Mouse (Mus musculus): Measurements from ENCODE around the gene Nmt1.

Gene Nmt1

GRCm38 (mm10) chr11:103106386-103106785 lies 78.4 kb downstream of the Nmt1 start:
- DNase-seq (ENCODE audit: low spot score), result no peak

- no peak for DNase-seq (ENCODE audit: low spot score)
These were observed 83.3 kb downstream of the Nmt1 start for GRCm38 (mm10) chr11:103111301-103111700.

DNA sequence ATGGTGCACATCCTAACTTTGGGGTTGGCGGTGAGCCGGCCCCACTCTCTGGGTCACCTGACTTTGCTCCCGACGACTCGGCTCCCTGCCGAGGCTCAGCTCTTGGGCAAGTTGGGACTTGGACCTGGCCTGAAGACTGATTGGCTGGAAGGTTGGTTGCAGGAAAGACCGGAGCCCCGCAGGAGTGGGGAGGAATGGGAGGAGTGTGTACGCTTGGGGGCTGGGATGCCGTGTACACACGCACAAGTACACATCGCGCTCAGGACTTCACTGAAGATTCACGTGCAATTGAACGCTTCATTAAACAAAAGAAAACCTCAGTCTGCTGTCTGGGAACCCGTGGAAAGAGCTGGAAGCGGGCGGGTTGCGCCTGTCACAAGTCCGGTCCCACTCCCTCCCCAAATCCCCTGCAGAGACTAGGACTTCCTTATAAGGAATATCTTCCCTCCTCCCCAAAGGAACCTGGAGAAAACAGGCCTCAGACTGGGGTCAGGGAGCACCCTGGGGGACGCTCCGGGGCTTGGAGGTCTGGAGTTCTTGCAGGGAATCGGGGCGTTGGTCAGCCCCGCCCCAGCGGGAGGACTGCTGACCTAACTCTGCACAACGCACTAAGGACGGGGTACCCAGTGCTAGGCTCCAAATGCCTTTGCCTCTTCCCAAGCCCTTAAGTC lies 84.0 kb downstream of the Nmt1 start:
- peak; percentile 92 for DNase-seq (ENCODE audit: low spot score)

DNA sequence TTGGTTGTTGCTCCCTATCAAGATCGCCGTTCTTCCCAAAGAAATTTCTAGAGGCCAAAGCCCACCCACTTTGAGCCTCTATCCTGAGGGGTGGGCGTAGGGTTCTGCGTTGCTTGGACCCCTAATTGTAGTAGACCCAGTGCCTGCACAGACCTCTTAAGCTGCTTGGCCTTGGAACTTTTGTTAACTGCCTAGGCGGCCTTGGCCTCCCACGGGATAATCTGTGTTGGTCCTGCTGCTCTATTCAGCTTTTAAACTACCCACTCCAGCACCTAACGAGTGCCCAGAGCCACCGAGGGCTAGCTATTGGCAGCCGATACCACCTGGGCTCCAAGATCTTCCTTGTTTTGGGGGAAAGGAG lies 84.5 kb downstream of the Nmt1 start:
- no peak for DNase-seq (ENCODE audit: low spot score)

DNA sequence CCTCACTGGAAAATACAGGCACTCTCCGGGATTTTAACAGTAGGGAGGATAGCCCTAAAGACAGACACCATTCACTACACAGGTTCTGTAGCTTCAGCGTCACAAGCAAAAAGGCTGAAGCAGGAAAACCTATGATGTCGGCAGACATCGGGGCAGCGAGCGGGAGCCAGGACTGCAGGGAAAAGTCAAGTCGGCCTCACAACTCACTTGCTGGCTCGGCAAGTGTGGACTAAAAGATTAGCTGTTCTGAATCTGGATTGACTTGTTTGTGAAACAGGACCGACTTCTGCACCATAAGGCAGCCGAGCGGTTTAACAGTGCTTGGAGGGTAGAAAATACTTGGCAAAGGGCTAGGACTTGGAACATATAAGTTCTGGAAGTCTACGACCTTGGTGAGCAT lies 85.0 kb downstream of the Nmt1 start:
- DNase-seq (ENCODE audit: low spot score), result peak; percentile 40

DNA sequence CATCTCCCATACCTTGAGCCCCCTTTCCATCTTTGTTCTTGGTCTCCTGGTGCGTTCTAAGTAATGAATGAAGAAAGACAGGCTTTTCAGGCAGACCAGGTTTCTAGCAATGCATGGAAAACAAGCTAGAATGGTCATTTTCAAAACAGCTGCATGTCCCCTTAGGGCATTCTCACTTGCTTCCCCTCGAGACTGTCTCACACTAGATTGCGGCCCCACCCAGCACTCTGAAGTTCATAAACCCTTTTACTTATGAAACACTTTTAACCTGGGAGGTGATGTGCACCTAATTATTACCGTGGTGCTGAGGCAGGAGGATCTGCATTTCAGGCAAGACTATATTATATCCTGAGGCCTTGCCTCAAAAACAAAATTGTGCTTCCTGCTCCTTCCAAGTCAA lies 85.8 kb downstream of the Nmt1 start:
- DNase-seq (ENCODE audit: low spot score), result peak; percentile 12

GRCm38 (mm10) chr11:103114270-103114943 lies 86.4 kb downstream of the Nmt1 start:
- no peak for DNase-seq (ENCODE audit: low spot score)

DNA sequence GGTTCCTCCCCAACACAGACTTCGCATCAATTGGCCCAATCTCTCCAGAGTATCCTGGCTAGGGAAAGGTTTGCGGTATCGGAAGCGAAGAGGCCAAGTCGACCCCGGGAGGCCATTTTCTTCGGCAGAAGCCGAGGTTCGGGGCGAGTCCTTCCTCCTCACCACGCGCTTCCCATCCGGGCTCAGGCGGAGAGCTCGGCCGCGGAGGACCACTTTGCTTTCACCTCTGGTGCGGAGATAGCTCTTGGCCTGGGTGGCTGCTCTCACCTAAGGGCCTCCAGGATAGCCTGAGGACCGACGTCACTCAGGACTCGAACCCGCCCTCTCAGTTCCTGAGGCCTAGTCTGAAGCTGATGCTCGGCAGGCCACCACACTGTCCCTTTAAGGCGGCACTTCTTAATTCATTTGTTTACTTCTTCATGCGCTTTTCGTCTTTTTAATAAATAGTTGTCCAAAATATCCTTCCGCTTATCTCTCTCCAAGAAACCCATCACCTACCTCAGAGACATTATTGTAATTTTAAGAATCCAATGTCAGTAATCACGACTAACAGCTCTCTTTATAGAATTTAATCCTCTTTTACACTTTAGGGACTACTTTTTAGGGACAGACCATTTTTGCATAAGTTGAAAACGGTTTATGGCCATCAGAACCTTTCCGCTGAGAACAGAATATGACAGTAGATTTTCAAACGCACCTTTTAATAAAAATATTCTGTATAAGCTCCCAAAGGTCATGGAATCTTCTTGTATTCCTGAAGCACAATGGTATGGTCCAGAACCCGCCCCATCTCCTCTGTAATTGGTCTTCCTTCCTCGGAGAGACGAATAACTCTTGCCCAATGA lies 87.4 kb downstream of the Nmt1 start:
- peak; percentile 82 for DNase-seq (ENCODE audit: low spot score)

DNA sequence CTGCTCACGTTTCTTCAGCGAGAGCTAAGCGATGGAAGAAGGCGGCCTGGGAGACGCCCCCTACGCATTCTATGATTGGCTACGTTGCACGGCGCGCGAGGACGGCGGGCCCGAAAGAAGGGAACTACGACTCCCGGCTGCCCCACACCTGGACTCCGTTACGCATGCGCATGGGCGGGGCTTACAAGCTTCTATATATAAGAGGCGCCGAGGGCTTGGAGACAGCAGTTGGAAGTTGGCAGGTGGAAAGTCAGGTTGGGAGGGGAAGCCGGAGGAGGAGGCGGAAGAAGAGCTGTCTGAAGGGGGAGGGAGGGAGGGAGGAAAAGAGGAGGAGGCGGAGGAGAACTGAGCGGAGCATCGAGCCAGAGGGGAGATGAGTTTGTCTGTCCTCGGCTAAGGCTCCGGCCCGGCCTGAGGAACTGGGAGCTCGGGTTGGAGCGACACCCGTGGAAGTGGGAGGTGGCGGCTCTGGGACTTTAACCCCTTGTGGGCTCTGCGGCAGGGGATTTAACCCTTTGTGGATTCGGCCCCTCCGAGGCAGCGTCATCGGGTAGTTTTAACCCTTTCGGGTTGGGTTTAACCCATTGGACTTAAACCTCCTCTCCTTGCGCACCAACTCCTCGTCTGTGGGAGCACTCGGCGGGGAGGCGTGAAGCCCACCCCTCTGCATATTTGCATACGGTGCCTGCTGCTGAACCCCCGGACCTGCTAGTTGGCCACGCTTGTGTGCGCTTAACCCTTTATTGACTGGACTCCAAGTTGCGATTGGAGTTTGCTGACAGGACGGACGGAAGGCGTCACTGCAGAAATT lies 88.2 kb downstream of the Nmt1 start, which contains the start of gene Hexim1:
TSS of gene Hexim1 (plus strand) at position 224 of the 811 bp plus-strand sequence.
- DNase-seq (ENCODE audit: low spot score), result peak; percentile 100

DNA sequence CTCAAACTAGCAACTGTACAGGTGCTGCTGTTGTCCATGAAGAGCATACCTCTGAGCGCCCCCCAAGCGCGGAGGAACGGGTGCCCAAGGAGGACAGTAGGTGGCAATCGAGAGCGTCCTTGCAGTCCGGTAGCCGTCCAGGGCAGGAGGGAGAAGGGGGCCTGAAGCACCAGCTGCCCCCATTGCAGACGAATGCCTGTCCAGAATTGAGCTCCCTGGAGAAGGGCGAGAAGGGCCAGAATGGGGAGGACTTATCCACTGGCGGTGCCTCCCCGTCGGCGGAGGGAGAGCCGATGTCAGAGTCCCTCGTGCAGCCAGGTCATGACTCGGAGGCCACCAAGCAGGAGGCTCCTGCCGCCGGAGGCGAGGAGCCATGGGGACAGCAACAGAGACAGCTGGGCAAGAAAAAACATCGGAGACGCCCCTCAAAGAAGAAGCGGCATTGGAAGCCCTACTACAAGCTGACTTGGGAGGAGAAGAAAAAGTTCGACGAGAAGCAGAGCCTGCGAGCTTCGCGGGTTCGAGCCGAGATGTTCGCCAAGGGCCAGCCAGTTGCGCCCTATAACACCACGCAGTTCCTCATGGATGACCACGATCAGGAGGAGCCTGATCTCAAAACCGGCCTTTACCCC lies 89.1 kb downstream of the Nmt1 start:
- peak; percentile 78 for DNase-seq (ENCODE audit: low spot score)

GRCm38 (mm10) chr11:103117591-103118009 lies 89.6 kb downstream of the Nmt1 start:
- DNase-seq (ENCODE audit: low spot score), result peak; percentile 62
